Mouse (Mus musculus): ENCODE results near the gene Myo3a.

Gene Myo3a

DNA sequence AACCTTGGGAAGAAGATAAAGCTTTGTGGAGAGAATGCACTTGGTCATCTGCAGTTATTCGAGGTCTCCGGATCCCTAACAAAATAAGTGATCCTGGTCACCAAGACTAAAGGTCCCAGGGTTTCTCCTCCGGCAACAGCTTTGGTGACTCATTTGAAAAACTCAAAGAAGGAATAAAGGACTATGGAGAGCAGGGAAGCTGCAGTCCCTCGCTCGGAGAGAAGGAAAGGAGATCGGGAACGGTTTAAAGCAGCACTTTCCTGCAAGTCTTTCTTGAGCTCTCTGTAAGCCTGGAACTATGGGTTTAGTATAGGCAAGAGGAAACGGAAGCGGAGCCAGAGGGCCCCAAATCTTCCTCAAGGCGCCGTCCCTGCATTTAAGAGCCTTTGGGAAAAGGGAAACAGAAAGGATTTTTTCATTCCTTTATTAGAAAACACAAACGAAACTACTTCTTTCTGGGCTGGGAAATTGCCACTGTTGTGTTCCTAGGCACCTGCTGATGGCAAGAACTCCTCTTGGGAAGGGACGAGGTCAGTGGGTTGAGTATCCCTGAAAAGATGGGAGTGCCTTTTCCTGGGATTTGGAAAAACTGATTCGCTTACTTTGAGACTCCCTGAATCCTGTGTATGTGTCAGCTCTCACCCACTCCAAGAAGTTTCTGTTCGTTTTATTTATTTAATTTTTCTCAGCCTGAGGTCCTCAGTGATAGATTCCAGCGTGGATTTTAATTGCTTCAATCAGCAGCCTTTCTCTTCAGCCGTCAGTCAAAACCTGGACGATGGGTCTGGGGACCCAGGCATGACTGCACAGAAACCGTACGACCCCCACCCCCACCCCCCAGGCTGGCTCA lies 393.9 kb downstream of the Myo3a start:
- no peak for DNase-seq (ENCODE audit: low spot score in 2 of 2)

DNA sequence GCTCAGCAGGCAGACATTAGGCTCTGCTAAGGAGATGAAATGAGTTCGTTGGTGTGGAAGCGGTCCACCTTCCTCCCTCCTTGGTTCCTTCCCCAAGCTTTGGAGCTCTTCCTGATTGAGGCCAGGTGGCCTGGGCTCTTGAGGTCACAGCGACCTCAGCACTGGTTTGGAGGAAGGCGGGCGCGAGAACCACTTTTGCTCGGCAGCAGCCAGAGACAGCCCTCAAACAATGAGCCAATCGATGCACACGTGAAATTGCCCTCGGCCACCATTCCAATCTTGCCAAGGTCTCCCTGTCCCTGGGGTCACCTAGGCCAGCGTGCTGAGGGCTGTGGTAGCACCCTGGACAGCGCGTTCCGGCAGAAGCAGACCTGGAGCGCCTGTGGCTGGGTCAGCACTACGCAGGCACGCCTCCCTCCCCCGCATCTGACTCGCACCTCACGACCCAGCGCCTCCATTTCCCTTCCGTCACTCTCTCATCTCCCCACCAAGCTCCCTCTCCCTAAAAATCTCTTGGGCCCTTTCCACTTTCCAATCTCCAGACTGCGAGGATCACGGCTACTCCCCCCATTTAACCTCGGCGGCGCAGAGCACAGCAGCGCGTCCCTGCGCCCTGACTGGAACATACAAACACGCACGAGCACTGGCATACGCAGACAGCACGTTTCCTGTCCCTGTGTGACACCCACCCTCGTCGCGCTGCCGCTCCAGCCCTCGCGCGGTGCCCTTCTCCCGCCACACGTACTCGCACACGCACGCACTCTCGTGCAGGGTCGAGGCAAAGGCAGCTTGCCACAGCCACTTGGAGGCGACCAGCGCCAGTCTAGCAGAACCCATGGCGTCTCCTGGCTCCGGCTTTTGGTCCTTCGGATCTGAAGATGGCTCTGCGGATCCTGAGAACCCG lies 394.8 kb downstream of the Myo3a start, which contains the start of gene Gad2:
Gene Gad2 (plus strand): TSS at position 378 of the 904 bp plus-strand sequence.
- no peak for DNase-seq (ENCODE audit: low spot score in 2 of 2)

DNA sequence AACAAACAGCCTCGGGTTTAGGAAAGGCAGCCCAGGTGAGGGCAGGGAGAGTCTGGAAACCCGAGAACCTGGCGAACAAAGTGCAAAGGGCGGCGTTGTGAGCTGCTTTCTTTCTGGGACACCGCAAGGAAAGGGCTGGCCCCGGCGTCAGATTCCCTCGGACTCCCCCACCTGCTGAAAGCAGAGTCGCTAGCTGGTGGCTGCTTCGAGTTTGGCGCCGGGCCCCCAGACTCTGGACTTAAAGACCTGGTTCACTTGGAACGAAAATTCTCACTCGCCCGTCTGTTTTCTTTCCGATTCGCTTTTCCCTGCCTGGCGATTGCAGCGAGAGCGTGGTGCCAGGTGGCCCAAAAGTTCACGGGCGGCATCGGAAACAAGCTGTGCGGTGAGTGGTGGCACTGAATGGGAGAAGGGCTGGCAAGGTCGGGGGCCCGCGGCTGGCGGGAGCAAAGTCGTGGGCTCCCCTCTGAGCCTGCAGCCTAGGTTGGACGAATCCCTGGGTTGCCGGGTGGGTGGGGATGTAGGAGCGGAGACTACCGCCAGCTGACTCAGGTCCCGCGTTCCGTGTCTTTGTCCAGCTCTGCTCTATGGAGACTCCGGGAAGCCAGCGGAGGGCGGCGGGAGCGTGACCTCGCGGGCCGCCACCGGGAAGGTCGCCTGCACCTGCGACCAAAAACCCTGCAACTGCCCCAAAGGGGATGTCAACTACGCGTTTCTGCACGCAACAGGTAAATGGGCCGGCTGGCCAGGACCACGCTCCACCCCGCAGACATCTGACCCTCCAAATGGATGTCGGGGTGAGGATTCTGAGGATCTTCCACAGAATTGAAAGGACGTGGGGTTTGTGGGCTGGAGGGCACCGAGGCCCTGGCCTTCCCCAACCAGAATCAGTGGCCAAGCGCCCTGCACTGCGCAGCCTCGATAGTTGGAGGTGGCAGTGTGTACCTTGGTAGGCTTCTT lies 396.1 kb downstream of the Myo3a start:
- no peak for DNase-seq (ENCODE audit: low spot score in 2 of 2)

DNA sequence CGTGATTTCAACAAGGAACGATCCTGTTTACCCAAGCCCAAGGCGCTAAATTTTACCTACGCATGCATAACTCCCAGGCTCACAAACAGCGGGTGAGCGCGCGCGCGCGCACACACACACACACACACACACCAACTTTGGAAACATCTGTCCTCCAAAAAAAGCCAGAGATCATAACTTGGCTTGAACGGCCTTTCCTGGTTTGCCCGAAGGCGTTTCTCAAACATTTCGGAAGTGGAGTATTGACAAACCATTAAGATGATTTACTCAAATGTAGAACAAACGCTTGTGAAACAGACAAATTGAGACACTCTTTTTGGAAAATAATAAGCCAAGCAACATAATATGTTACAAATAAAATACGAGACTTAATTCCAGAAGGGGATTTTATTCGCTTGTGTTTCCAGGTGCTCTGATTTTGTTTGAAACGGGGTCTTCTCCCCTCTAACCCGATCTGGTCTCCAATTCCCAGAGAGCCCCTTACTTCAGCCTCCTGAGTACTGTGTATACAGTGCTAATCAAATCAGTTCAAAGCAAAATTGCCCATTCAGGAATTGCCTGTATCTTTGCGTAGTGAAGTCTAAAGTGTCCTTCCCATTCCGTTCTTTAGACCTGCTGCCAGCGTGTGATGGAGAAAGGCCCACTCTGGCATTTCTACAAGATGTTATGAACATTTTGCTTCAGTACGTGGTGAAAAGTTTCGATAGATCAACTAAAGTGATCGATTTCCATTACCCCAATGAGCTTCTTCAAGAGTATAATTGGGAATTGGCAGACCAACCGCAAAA lies 397.1 kb downstream of the Myo3a start:
- no peak for DNase-seq (ENCODE audit: low spot score in 2 of 2)

DNA sequence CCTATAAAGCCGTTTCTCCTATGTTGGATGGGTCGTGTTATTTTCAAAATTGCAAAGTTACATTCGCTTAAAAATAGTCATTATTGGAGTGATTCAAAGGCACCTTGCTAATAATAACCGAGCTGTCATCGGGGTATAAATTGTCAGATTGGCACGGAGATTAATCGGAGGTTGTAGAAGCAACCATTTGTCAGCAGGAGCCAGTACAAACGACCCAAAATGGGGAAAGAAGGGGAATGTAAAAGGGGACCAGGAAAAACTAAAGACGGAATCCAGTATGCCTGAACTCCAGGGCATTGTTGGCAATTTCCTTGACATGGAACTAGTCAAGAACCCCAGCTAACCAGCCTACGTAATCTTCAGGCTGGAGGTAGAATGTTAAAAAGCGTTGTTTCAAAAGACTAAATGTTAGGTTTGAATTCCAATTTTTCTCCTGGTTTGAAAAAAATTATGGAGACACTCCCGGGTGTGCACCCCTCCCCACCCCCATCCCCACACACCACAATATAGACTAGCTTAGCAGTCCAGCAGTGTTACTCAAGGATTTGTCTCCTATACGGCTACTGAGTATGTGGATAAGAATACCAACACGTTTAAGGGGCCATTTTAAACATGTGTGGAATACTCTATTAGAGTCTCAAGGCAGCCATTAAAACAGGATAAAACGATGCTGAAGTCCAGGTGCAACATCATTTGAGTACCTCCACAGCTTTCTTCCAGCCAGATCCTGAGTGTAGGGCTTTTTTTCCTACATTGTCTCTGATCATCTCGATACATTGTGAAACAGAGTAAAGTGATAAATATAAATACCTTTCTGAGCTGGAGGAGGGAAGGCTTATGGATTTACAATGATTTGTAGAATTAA lies 398.0 kb downstream of the Myo3a start:
- DNase-seq (ENCODE audit: low spot score in 2 of 2): no peak

DNA sequence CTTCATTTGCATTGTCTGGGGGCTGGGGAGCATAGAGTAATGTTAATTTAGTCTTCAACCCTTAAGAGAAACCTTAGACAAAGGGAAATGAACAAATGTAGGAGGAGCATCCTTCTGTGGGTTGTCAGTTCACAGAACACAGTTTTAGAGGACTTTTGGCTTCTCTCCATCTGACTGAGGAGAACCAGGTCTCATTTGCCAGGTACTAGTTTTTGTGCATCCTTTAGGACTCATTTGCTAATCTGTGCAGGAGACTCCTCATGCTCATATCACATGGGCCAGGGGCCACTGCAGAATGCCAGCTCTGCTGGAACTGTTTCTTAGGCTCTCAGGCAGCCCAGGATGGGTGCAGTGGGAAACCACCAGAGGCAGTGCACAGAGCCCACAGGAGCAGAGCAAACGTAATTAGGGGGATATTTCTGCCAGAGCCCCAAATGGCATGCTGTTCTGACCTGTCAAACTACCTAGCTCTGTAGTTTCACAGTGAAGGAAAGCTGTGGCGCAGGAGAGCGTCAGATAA lies 399.9 kb downstream of the Myo3a start:
- no peak for DNase-seq (ENCODE audit: low spot score in 2 of 2)

DNA sequence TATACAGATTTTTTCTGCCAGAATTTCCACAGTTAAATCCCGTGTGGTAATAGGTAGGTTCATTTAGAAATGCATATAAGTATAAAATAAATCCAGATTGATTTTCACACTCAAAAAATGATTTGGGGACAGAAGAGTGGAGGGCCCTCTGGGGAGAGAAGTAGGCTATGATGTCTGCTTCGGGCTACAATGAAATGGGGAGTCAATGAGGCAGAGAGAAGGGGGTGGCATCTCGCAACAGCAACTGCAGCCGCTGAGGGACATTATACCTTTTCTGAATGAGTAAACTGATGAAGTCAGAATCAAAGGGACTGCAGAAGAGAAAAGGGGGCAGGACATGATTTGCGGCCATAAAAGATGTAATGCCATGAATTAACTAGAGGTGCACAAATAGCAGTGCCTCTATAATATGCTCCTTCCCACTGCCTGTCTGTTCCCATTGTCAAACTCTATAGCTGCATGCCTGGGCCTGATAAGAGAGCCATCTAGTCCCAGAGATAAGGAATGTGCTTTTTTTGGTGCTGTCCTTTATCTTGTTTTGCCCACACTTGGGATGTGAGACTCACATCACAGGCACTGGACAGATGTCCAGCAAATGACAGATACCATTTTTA lies 400.6 kb downstream of the Myo3a start:
- DNase-seq (ENCODE audit: low spot score in 2 of 2): no peak

DNA sequence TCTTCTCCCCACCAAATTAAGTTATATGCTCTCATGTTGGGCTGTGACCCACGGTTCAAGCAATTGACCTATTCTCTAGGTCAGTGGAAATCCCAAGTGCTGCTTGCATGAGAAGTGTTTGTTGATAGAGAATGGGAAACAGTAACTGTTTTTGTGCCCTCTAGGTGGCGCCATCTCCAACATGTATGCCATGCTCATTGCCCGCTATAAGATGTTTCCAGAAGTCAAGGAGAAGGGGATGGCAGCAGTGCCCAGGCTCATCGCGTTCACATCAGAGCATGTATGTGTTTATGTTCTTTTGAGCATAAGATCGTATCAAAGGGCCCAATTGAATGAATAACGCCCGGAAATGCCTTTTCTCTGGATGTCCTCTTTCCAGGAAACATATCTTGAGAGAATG lies 407.5 kb downstream of the Myo3a start:
- no peak for DNase-seq (ENCODE audit: low spot score in 2 of 2)

DNA sequence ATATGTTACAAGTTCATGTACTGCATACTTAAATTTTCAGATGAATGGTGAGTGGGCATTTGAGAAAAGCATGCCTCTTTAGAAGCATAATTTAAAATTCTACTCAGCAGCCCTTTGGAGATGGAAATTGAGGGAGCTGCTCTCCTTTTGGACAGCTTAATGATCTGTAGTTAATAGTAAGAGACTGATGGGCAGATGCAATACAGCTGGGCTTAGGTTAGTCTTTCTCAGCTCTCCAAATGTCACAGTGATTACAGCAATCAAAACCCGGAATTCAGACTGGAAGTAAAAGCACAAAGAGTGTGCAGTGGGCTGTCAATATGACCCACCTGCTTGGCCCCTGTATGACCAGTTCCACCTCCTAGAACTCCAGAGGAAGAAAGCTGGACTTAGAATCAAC lies 418.8 kb downstream of the Myo3a start:
- DNase-seq (ENCODE audit: low spot score in 2 of 2): no peak

DNA sequence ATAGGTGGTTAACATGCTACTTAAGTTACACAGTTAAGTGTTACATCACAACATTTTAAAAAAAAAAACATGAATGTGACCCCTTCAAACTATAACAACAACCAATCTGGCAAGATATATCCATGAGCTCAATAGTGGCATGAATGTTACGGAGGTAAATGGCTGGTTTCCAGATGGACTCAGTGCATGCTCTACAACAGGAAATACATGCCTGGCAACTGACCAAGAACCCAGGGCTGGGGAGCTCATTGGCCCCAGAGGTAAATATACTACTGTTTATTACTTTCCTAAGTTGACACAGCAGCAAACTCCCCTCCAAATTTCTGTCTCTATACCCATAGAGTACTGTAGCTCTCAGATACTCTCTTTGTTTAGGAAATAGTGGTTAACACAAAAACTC lies 421.1 kb downstream of the Myo3a start:
- DNase-seq (ENCODE audit: low spot score in 2 of 2): no peak

DNA sequence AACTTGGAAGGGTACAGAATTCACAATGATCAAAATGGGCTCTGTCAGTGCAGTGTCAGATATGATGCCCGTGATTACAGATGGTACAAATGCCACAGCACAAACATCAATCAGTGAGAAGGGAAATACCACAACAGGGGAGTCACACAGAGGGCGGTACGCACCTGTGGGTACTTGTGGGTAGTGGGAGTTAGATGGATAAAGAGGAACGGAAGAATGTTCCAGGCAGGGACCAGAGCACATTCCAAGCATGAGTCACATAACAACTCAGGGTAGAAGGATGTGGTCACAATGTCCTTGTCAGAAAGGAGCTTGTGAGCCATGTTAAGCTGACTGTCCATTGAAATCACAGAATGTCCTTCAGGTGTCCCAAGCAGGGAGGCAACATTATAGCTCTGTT lies 424.5 kb downstream of the Myo3a start:
- no peak for DNase-seq (ENCODE audit: low spot score in 2 of 2)

DNA sequence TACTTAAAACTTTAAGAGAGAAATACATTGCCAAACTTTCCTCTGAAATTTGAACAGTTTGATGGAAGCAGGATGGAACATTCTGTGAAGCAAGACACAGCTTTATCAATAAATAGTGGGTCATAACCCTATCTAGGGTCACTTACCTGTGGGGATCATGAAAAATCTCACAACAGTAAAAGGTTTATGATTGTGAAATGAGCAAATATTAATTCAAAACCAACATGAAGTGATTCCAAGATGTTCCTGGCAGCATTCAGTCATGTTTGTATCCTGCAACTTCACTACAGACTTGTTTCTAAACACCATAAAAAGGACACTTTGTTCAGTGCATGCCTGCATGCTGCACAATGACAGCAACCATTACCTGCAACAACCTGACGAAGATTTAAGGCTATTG lies 436.4 kb downstream of the Myo3a start:
- no peak for DNase-seq (ENCODE audit: low spot score in 2 of 2)
